Mouse (Mus musculus) olfactory bulb, adult 2 months (tissue): Measurements from ENCODE around the gene Pabpc4.

Experiments
- CTCF ChIP-seq: fragments of 200-500 bp; IDR thresholded peaks from 2 replicates; pipeline ENCODE4 v1.5.1; 2012; ENCODE audit warnings: low read depth, mild to moderate bottlenecking, low read length, moderate library complexity; ENCODE audit not compliant: insufficient read depth
- POLR2A ChIP-seq: fragments of 200-500 bp; IDR thresholded peaks from 2 replicates; pipeline ENCODE4 v1.6.1; 2012; ENCODE audit warnings: mild to moderate bottlenecking, low read depth, low read length, moderate library complexity; ENCODE audit not compliant: insufficient read depth

DNA sequence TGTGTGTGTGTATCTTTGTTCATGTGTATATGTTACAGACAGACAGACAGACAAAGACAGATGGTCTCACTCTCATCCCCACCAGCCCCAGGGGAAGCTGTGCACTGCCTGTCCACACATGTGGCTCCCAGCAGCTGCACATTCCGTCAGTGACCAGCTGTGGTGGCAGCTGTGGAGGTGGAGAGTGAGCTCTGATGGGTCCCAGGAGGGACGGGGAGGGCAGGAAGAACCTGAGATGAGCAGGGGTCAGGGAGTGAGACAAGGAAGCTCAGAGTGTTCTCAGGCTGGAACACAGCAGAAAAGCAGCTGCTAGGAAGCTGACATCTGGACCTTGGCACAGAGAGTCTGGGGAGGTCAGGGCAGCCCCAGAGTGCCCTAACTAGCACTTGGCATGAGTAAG, 33.9 kb upstream of the Pabpc4 start:
- no peak for TF ChIP-seq CTCF
- no peak for TF ChIP-seq POLR2A
